Mouse (Mus musculus): ENCODE results near the gene Rad51b. TPM values are rescaled to one million over a fixed set of nuclear protein-coding genes. Genes with fewer than 3 reads are reported as not detected.

Rad51b gene
- polyA plus RNA-seq, 1 experiment from 2014 or later: 8.7 TPM

DNA sequence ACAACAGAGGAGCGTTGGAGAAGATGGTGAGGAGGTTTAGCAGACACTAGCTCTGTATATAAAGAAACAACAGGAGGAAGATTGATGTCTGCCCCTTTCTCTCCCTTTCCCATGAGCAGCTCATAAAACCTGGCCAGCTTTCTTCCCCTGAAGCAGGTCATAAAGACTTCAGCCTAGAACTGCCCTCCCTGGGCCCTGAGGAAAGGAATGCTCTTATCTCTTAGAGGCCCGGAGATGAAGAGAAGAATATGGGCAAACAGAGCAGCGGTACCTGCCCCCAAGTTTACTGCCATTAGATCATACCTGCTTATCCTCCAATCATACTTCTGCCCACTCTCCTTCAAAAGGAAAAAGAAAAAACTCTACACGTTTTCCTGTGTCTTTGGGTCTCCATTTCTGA lies 519.2 kb downstream of the Rad51b start:
- ATAC-seq (ENCODE audit: insufficient read depth, low FRiP score, low read depth): no peak
- H3K27ac ChIP-seq: no peak overlapping the region
- H3K4me2 ChIP-seq: no peak overlapping the region
- peaks cover 11% of the 10 kb centered on the region for H3K4me1 ChIP-seq
- H3K36me3 ChIP-seq: no peaks in the 10 kb centered on the region
- H3K4me3 ChIP-seq (replicated peaks): no peak overlapping the region
- H3K9ac ChIP-seq: no peak overlapping the region
- WGBS: 40% methylated on average over 4 of the region's 4 CpGs
- no peaks in the 10 kb centered on the region for H3K9me3 ChIP-seq
- H3K27me3 ChIP-seq (replicated peaks): no peaks in the 10 kb centered on the region

DNA sequence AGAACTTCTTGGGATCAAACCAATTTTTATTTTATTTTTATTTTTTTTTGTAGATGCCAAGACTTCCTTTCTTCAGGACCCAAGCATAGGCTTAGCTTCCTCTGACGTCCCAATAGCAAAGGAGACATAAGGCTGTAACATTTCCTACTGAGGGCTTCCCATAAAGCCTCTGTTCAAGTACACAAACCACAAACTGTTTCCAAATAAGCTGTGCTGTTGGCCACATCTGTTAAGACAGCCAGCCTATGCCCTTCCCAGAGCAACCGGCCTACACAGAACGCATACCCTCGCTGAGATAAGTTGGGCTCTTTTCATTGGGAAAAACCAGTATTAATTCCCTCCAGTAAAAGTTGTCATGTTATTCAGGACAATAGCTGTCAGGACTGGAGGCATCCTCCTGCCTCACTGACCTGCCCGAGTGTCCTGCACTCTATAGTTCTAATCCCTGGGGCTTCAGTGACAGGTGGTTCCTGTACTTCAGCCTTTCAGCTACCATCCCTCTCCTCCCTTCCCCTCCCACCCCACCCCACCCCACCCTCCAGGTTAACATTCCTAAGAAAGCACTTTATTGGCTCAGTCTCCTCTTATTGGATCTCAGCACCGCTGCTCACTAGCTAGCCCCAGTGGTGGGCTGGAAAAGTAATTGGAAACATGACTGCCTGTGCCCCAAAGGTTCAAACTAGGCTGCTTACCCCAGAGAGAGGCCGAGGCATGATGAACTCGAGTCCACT lies 523.3 kb downstream of the Rad51b start:
- ATAC-seq (ENCODE audit: insufficient read depth, low FRiP score, low read depth): no peak
- Histone ChIP-seq H3K4me1 (peaks cover 8% of the 10 kb centered on the region; the same call in 1 of the 2 replicates), H3K27me3 (replicated peaks) (no peaks in the 10 kb centered on the region), H3K9ac (no peak overlapping the region), H3K9me3 (no peaks in the 10 kb centered on the region), H3K36me3 (no peaks in the 10 kb centered on the region), H3K4me2 (no peak overlapping the region), H3K27ac (no peak overlapping the region), H3K4me3 (replicated peaks) (no peak overlapping the region)
- 65% methylated on average over 8 of the region's 8 CpGs for WGBS

GRCm38 (mm10) chr12:79821901-79822300 lies 524.8 kb downstream of the Rad51b start:
- Histone ChIP-seq H3K4me2 (no peak overlapping the region), H3K27me3 (replicated peaks) (no peaks in the 10 kb centered on the region), H3K9ac (no peak overlapping the region), H3K36me3 (no peaks in the 10 kb centered on the region), H3K4me1 (peaks cover 8% of the 10 kb centered on the region; the same call in 1 of the 2 replicates), H3K9me3 (no peaks in the 10 kb centered on the region), H3K27ac (no peak overlapping the region), H3K4me3 (replicated peaks) (no peak overlapping the region)
- ATAC-seq (ENCODE audit: insufficient read depth, low FRiP score, low read depth): no peak
- WGBS: 62% methylated on average over 5 of the region's 5 CpGs

- 65% methylated on average over 2 of the region's 2 CpGs for WGBS
- H3K27ac ChIP-seq: no peak overlapping the region
Measured at GRCm38 (mm10) chr12:79822401-79822800, 525.3 kb downstream of the Rad51b start.

DNA sequence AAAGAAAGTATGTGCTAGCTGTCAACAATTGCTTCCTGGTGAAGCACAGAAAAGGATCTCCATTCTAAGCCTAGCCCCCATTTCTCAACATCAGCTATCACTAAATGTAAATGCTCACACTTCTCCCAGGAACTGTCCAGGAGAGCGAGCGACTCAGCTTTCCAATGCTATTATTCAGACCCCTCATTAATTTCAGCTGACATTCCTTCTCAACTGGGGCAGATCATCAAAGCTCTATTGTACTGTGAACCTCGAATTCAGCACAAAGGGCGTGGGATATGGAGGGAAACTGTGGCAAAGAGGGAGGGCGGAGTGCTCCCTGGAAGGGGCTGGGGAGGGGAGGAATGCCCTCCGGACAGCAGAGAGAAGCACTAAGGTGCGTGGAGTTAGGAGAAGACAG lies 528.8 kb downstream of the Rad51b start:
- Histone ChIP-seq H3K27me3 (replicated peaks) (no peaks in the 10 kb centered on the region), H3K36me3 (no peaks in the 10 kb centered on the region), H3K4me2 (no peak overlapping the region), H3K27ac (no peak overlapping the region), H3K9me3 (no peaks in the 10 kb centered on the region), H3K4me1 (no peaks in the 10 kb centered on the region; the same call in 1 of the 2 replicates), H3K9ac (no peak overlapping the region), H3K4me3 (replicated peaks) (no peak overlapping the region)
- 42% methylated on average over 7 of the region's 7 CpGs for WGBS
- ATAC-seq (ENCODE audit: insufficient read depth, low FRiP score, low read depth): no peak

More at GRCm38 (mm10) chr12:79822401-79822800, 525.3 kb downstream of the Rad51b start:
- no peaks in the 10 kb centered on the region for H3K36me3 ChIP-seq
- peaks cover 8% of the 10 kb centered on the region; the same call in 1 of the 2 replicates for H3K4me1 ChIP-seq
- H3K27me3 ChIP-seq (replicated peaks): no peaks in the 10 kb centered on the region
- H3K9me3 ChIP-seq: no peaks in the 10 kb centered on the region
- no peak overlapping the region for H3K4me2 ChIP-seq
- no peak overlapping the region for H3K4me3 ChIP-seq (replicated peaks)
- ATAC-seq (ENCODE audit: insufficient read depth, low FRiP score, low read depth): no peak
- H3K9ac ChIP-seq: no peak overlapping the region

DNA sequence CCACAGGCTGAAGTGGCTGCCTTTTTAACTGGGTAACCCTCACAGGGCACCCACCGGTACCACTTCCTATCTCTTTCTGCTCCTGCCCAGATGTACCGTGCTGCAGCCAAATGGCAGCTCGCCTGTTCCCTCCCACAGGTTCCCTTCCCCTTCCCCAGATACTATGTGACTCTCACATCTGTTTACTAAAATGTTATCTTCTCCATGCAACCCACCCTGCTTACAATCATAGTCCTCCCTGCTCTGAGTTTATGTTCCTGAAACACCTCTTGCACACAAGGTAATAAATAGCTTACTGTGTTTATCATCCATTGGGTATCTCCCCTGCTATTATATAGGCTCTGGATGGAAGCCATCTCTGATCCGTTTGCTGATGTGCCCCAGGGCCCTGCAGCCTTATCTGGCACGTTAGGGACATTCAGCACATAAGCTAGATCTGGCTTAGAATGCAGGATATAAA lies 530.2 kb downstream of the Rad51b start:
- Histone ChIP-seq H3K9ac (no peak overlapping the region), H3K27me3 (replicated peaks) (no peaks in the 10 kb centered on the region), H3K27ac (no peak overlapping the region; the same call in 1 of the 2 replicates), H3K4me2 (no peak overlapping the region), H3K9me3 (no peaks in the 10 kb centered on the region), H3K36me3 (no peaks in the 10 kb centered on the region), H3K4me1 (peaks cover 5% of the 10 kb centered on the region; the same call in 1 of the 2 replicates), H3K4me3 (replicated peaks) (no peak overlapping the region)
- no peak for ATAC-seq (ENCODE audit: insufficient read depth, low FRiP score, low read depth)
- 54% methylated on average over 5 of the region's 5 CpGs for WGBS

DNA sequence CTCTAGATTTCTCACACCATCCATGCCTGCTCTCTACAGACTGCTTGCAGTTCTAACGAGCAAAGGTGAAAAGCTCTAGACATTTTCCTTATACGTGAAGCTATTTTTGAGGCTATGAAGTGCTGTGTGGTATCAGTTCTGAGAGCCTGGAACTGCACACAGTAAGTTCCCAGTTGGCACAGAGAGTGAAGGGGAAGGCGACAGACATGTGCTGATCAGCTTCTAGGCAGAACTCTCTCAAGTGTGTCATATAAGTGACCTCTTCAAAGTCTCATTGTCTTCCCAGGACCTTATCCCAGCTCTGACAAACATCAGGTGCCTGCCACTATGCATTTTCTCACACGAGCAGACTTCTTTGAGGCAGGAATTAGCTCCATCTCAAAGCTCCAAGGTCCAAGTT lies 530.7 kb downstream of the Rad51b start:
- Histone ChIP-seq H3K27me3 (replicated peaks) (no peaks in the 10 kb centered on the region), H3K36me3 (no peaks in the 10 kb centered on the region), H3K4me3 (replicated peaks) (no peak overlapping the region), H3K9ac (no peak overlapping the region), H3K9me3 (no peaks in the 10 kb centered on the region), H3K4me2 (no peak overlapping the region), H3K27ac (no peak overlapping the region; the same call in 1 of the 2 replicates), H3K4me1 (peaks cover 5% of the 10 kb centered on the region; the same call in 1 of the 2 replicates)
- WGBS: 50% methylated on average over 4 of the region's 4 CpGs
- ATAC-seq (ENCODE audit: insufficient read depth, low FRiP score, low read depth): no peak

DNA sequence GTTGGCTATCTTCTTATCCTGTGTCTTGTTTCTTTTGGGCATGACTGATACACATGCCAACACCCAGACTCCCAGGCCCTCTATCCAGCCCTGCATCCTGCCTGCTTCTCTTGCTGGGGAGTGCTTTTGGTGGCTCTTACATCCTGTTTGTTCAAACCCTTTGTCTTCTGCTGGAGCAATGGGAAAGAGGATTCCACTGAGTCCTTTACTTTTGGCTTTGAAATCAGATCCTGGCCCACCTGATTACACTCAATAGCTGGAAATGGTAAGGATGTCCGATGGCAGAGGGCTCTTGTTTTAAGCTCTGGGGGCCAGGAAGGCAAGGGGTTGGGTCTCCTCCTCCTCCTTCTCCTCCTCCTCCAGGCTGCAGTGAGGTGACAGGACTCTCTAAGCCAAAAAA lies 533.6 kb downstream of the Rad51b start:
- peak overlapping the region; percentile 57; the same call in 1 of the 2 replicates for H3K27ac ChIP-seq

GRCm38 (mm10) chr12:79832611-79833010 lies 535.5 kb downstream of the Rad51b start:
- ATAC-seq (ENCODE audit: insufficient read depth, low FRiP score, low read depth): no peak
- H3K27me3 ChIP-seq (replicated peaks): no peaks in the 10 kb centered on the region
- WGBS: 84% methylated on average over 6 of the region's 6 CpGs
- H3K36me3 ChIP-seq: no peaks in the 10 kb centered on the region
- no peak overlapping the region for H3K27ac ChIP-seq
- no peak overlapping the region for H3K4me3 ChIP-seq (replicated peaks)
- H3K4me2 ChIP-seq: no peak overlapping the region
- H3K4me1 ChIP-seq: peaks cover 5% of the 10 kb centered on the region; the same call in 1 of the 2 replicates
- no peaks in the 10 kb centered on the region for H3K9me3 ChIP-seq
- no peak overlapping the region for H3K9ac ChIP-seq

More for the DNA sequence above, 533.6 kb downstream of the Rad51b start:
- Histone ChIP-seq H3K27me3 (replicated peaks) (no peaks in the 10 kb centered on the region), H3K9me3 (no peaks in the 10 kb centered on the region), H3K36me3 (no peaks in the 10 kb centered on the region), H3K4me1 (peaks cover 5% of the 10 kb centered on the region; the same call in 1 of the 2 replicates), H3K4me3 (replicated peaks) (no peak overlapping the region), H3K4me2 (no peak overlapping the region), H3K9ac (no peak overlapping the region)
- 41% methylated on average over 1 of the region's 1 CpGs for WGBS
- no peak for ATAC-seq (ENCODE audit: insufficient read depth, low FRiP score, low read depth)

DNA sequence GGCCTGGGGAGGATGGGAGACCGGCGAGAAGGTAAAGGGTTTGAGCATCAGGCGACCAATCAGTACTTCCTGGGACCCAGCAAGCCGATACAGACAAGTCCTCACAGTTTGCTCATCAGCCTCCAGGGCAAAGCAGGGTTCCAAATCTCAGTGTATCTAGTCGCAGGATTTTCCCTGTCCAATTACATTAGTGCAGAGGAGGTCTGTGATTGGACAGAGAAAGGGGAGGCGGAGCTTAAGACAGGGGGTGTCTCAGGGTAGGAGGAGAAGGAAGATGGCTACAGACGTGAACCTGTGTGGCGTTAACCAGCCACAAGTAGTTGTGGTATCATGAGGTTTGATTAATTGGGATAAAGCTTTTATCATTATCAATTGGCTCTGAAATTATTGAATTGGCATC lies 538.4 kb downstream of the Rad51b start:
- Histone ChIP-seq H3K27ac (no peak overlapping the region), H3K9ac (no peak overlapping the region), H3K9me3 (no peaks in the 10 kb centered on the region), H3K4me2 (no peak overlapping the region), H3K36me3 (no peaks in the 10 kb centered on the region), H3K4me3 (replicated peaks) (no peak overlapping the region), H3K27me3 (replicated peaks) (no peaks in the 10 kb centered on the region), H3K4me1 (peaks cover 20% of the 10 kb centered on the region; the same call in 1 of the 2 replicates)
- 92% methylated on average over 8 of the region's 8 CpGs for WGBS
- ATAC-seq (ENCODE audit: insufficient read depth, low FRiP score, low read depth): no peak

GRCm38 (mm10) chr12:79838181-79838961 lies 541.3 kb downstream of the Rad51b start:
- ATAC-seq (ENCODE audit: insufficient read depth, low FRiP score, low read depth): no peak; the same call in 1 of the 2 replicates
- Histone ChIP-seq H3K36me3 (no peaks in the 10 kb centered on the region), H3K4me3 (replicated peaks) (no peak overlapping the region), H3K4me1 (peaks cover 34% of the 10 kb centered on the region), H3K27ac (peak overlapping the region; percentile 55; the same call in 1 of the 2 replicates), H3K9ac (no peak overlapping the region), H3K9me3 (no peaks in the 10 kb centered on the region), H3K27me3 (replicated peaks) (no peaks in the 10 kb centered on the region), H3K4me2 (no peak overlapping the region)
- 56% methylated on average over 6 of the region's 6 CpGs for WGBS

All from stomach, embryonic 15.5 days (tissue).